Mouse (Mus musculus) 416B (cell line): ENCODE data around the gene Tnk2.

Experiments
- DNase-seq: peaks from one replicate; pipeline ENCODE4 v3.0.0; 2011; ENCODE audit warnings: low read depth

The Tnk2 gene

GRCm38 (mm10) chr16:32678812-32679211, 35.1 kb downstream of the Tnk2 start:
- DNase-seq: no peak

DNA sequence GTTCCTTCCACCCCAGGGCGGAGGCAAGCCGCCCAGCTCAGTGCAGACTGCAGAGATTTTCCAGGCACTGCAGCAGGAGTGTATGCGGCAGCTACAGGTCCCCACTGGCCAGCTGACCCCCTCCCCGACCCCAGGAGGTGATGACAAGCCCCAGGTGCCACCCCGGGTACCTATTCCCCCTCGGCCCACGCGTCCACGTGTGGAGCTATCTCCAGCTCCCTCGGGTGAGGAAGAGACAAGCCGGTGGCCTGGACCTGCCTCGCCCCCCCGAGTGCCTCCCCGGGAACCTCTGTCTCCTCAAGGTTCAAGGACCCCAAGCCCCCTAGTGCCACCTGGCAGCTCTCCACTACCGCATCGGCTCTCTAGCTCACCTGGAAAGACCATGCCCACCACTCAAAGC, 36.3 kb downstream of the Tnk2 start:
- no peak for DNase-seq

DNA sequence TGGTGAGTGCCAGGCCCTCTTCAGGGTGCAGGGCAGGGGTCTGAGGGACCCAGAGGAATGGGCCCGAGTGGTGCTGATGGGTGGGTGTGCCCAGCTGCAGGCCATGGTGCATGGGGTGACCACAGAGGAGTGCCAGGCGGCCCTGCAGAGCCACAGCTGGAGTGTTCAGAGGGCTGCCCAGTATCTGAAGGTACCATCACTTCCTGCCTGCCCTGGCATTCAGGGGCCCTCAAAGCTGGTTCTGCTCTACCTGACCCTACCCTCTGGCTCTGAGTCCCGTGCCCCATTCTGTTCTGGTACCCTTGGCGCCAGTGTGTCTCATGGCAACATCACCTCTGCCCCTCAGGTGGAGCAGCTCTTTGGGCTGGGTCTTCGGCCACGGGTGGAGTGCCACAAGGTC, 37.1 kb downstream of the Tnk2 start:
- no peak for DNase-seq

DNA sequence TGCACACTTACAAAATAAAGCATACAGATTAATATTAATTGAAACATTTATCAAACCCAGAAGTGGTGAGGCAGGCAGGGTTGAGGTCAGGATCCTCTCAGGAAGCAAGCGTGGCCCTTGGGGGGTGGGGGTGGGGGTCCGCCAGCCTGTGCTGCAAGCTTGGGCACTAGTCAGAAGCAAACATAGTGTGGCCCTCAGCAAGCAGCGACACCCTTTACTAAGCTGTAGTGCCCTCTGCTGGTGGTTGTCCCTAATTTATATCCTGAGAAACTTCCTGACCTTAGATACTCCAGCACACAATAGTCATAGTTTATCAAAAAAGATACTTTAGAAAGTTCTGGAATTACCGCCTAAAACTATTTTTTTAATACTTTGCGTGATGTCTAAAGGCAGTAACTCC, 38.5 kb downstream of the Tnk2 start:
- peak; percentile 85 for DNase-seq

GRCm38 (mm10) chr16:32682841-32683240, 39.2 kb downstream of the Tnk2 start:
- no peak for DNase-seq

DNA sequence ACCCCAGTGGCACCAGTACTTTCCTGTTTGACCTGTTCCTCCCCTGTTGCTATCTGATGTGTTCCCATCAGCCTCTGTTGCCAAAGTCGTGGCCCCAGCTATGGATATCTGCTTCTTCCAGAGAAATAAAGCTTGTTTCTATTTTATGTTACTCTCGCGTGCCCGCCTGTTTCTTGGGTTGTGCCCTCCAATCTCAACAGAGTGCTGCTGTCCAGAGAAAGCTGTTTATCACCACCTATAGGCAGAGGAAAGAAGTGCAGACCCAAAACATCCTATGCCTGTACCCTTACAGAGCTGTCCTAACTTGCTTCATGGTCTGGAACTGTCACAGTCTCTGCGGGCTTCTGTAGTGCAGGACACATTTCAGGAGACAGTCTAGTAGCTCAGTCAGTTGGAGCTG, 39.7 kb downstream of the Tnk2 start:
- peak; percentile 75 for DNase-seq

GRCm38 (mm10) chr16:32685405-32685804, 41.7 kb downstream of the Tnk2 start:
- no peak for DNase-seq

- no peak for DNase-seq
Measured at GRCm38 (mm10) chr16:32685998-32686397, 42.3 kb downstream of the Tnk2 start.

- peak; percentile 35 for DNase-seq
Measured at GRCm38 (mm10) chr16:32687221-32687620, 43.5 kb downstream of the Tnk2 start.

DNA sequence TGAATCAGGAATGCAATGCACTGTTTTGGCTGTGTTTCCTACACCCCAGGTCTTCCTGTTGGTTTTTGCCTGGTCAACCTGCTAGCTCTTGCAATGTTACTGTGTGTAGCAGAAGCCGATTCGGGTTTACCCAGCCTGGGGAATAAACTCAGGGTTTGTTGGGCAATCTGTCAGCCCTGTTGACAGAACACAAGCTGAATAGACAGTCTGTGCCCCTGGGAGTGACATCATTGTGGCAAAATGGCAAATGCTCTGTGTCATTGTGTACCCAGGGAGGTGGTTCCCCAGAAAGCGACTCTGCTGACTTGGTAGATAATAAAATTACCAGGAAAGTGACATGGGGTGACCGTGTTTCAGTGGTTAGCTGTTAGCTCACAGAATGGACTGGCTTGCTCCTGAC, 45.1 kb downstream of the Tnk2 start:
- DNase-seq: peak; percentile 85

DNA sequence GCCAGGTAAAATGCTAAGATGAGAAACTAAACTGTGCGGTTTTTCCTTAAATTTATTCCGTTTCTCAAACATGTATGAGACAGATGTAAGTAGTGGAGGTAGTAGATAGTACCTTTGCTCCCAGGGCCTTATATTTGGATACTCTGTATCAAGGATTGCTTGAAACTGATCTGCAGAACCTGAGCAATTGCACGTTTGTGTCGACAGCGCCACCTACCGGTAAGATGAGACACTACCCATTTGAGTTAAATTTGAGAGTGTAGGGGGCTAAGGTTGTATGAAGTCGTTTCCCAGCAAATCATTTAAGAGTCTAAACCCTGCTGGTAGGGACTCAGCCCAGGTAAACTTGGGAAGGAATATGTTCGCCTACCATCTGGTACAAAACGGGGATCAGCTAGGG, 45.8 kb downstream of the Tnk2 start:
- DNase-seq: peak; percentile 86

GRCm38 (mm10) chr16:32696841-32697464, 53.3 kb downstream of the Tnk2 start:
- peak; percentile 61 for DNase-seq

- peak; percentile 74 for DNase-seq
Measured at GRCm38 (mm10) chr16:32697665-32698446, 54.2 kb downstream of the Tnk2 start.

GRCm38 (mm10) chr16:32698550-32698949, 54.9 kb downstream of the Tnk2 start:
- peak; percentile 63 for DNase-seq

DNA sequence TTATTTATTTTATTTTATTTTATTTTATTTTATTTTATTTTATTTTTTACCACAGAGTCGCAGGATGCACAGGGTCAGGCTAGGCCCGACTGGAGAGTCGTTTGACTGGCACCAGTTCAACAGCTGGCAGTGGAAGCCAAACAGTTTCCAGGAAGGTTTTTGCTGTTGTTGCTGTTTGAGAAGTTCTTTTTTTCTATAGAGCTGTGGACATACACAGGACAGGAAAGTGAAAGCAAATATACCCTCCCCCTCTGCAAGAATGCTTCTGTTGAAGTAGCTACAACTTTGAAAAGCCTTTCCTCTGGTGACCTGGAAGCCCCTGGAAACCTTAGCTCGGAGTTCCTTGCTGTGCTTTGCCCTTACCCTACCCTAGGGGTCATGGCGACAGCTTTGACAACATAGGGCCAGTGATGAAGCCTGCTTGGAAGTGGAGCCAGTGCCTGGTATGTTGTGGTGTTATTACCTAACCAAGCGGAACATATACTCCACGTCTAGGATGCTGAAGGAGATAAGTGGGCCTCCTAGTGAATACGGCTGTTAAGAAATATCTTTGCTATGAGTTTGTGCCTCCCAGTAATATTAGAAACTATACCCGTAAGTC, 59.7 kb downstream of the Tnk2 start:
- DNase-seq: no peak

DNA sequence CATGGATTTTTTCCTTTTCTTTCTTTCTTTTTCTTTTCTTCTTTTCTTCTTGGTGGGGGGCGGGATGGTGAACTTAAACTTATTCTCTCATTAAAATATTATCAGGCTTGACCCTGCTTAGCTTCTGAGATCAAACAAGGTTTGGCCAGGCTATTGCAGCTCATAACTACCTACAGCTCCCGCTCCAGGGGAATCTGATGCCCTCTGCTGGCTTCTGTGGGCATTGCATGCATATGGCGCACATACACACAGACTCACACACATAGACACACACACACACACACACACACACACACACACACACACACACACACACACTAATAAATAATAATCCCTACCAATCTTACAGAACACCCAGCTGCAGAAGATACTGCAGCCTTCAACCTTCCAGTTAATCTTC, 61.9 kb downstream of the Tnk2 start:
- DNase-seq: no peak

DNA sequence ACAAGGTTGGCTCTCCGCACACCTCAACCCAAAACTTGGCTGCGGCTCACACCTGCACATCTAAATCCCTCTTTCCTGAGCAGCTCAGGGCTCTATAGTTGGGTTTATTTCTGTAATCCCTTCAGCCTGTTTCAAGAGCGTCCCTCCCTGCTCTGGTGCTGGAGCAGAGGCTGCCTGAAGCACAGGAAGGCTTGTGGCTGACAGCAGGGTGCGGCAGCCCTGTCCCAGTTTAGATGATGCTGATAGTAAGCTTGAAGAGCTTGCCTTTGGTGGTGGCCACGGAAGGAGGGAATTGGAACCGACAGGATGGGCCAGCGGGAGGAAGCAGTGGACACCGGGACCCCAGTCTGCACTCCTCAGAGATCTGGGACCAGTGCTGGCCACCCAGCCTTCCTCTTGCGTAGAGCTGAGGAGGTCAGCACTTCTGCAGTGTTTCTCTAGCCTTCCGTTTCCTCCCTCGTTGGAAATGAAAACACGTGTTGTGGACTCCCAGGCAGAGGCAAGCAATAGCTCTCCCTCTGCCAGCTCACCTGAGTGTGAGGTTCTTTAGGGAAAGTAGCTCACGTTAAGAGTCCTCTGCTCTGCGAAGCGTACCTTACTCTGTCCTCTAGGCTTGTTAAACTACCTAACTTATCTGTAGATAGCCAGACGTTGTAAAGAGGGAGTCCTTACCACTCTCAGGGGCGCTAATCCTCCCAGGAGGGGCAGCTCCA, 63.6 kb downstream of the Tnk2 start:
- DNase-seq: no peak

- no peak for DNase-seq
Measured at GRCm38 (mm10) chr16:32707824-32708456, 64.3 kb downstream of the Tnk2 start.

DNA sequence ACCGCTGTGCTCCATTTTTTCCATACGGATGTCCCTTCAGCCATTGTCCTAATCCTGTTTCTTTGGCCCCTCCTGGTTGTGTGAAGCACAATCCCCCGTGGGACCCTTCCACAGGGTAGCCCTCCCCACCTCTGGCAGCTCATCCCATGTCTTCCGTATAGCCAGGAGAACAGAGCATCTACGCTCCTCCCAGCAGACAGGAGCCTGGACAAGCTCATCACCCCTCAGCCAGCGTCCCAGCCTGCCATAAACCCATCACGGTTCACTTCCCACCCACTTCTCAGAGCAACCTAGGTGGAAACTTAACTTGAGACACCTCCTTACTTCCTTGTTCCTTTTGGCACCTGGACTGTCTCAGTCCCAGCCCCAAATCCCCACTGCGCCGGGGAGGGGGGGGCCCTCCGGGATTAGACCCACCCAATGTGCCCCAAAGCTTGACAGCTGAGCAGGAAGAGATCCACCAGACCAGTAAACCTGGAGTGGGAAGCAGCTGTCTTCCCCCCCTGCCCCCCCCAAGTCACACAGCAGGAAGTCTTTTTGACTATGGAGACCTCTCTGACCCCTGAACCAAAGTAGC, 64.9 kb downstream of the Tnk2 start:
- no peak for DNase-seq

DNA sequence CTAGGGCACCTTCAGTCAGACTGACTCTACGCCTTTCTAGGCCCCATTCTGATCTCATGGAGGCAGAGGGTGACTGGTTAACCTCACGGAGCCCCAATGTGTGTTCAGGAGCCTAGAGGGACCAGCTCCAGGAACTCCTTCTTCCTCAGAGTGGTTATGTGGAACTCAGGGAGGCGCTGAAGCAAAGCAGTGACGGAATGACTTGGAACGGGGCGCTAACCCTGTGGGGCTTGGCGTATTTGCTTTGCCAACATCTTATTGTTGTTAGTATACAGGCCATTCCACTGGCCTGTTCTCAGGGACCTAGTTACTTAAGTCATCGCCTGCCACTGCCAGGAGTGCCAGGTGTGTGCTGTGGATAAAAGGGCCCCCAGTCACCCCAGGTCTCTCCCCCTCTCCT, 65.4 kb downstream of the Tnk2 start:
- no peak for DNase-seq

GRCm38 (mm10) chr16:32710426-32711070, 66.9 kb downstream of the Tnk2 start:
- DNase-seq: no peak
